Mouse (Mus musculus) right cerebral cortex, adult 2 months (tissue): ENCODE data around the gene Cdc42ep4.

ENCODE experiments used
- DNase-seq, 2 experiments: peaks; one replicate each; pipeline ENCODE4 v3.0.0; 2021 to 2022; ENCODE audit warnings: low spot score in 2 of 2

The Cdc42ep4 gene

GRCm38 (mm10) chr11:113749749-113750351 is 1.8 kb downstream of the Cdc42ep4 start:
- DNase-seq, result no peak

GRCm38 (mm10) chr11:113748797-113749521 is 2.7 kb downstream of the Cdc42ep4 start:
- DNase-seq, result no peak

- no peak for DNase-seq
These were observed 3.8 kb downstream of the Cdc42ep4 start for GRCm38 (mm10) chr11:113747725-113748380.

- no peak for DNase-seq
These were observed 4.6 kb downstream of the Cdc42ep4 start for GRCm38 (mm10) chr11:113747056-113747455.

- no peak for DNase-seq
These were observed 5.7 kb downstream of the Cdc42ep4 start for GRCm38 (mm10) chr11:113745961-113746360.

- DNase-seq, result no peak
These were observed 8.7 kb downstream of the Cdc42ep4 start for GRCm38 (mm10) chr11:113742998-113743397.

GRCm38 (mm10) chr11:113740100-113740499 is 11.6 kb downstream of the Cdc42ep4 start:
- no peak for DNase-seq

- DNase-seq, result no peak
These were observed 12.5 kb downstream of the Cdc42ep4 start for GRCm38 (mm10) chr11:113739213-113739612.

- DNase-seq, result no peak
These were observed 13.8 kb downstream of the Cdc42ep4 start for GRCm38 (mm10) chr11:113737912-113738311.

- DNase-seq, result no peak
These were observed 14.2 kb downstream of the Cdc42ep4 start for GRCm38 (mm10) chr11:113737553-113737854.

GRCm38 (mm10) chr11:113736848-113737552 is 14.7 kb downstream of the Cdc42ep4 start:
- DNase-seq, result no peak

- no peak for DNase-seq
These were observed 16.5 kb downstream of the Cdc42ep4 start for GRCm38 (mm10) chr11:113735151-113735550.

- no peak for DNase-seq
These were observed 17.9 kb downstream of the Cdc42ep4 start for GRCm38 (mm10) chr11:113733631-113734364.

- DNase-seq, result no peak
These were observed 19.6 kb downstream of the Cdc42ep4 start for GRCm38 (mm10) chr11:113731945-113732612.

GRCm38 (mm10) chr11:113730879-113731278 is 20.8 kb downstream of the Cdc42ep4 start:
- DNase-seq, result no peak

- DNase-seq, result no peak
These were observed 21.8 kb downstream of the Cdc42ep4 start for GRCm38 (mm10) chr11:113729917-113730316.

- no peak for DNase-seq
These were observed 22.4 kb downstream of the Cdc42ep4 start for GRCm38 (mm10) chr11:113729239-113729638.

GRCm38 (mm10) chr11:113727992-113728391 is 23.7 kb downstream of the Cdc42ep4 start:
- DNase-seq, result no peak

GRCm38 (mm10) chr11:113726994-113727888 is 24.4 kb downstream of the Cdc42ep4 start:
- DNase-seq, result no peak
